Mouse (Mus musculus): ENCODE measurements around the gene Def6. TPM values are rescaled to one million over a fixed set of nuclear protein-coding genes. Genes with fewer than 3 reads are reported as not detected.
"Not testable (repeated sequence)": the region's sequence is repeated elsewhere in the genome, so short reads cannot be mapped to it uniquely, and the experiment has no call there.

The Def6 gene
- polyA plus RNA-seq, 1 experiment from 2014 or later, result 4.9 TPM

DNA sequence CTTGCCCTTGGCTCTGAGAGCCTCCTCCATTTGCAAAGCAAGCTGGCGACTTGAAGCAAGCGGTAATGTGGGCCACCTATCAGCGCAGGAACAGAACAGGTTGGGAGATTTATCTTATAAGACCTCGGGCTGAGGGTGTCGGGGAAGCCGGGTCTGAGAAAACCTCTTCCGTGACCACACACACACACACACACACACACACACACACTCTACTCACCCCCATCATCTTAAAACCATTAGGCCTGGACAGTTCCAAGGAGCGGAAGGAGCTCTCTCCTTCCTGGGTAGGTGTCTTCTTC lies 685 bp downstream of the Def6 start:
- Histone ChIP-seq H3K36me3 (peaks cover 10% of the 10 kb centered on the region), H3K9ac (no peak overlapping the region), H3K4me3 (peak overlapping the region; percentile 35; the same call in 1 of the 2 replicates), H3K9me3 (replicated peaks) (no peaks in the 10 kb centered on the region), H3K4me1 (replicated peaks) (peaks cover 16% of the 10 kb centered on the region), H3K27ac (ENCODE audit: poor library complexity, severe bottlenecking) (no peak overlapping the region), H3K4me2 (peak overlapping the region; percentile 66), H3K27me3 (replicated peaks) (no peaks in the 10 kb centered on the region)
- ATAC-seq (ENCODE audit: insufficient number of reproducible peaks, low FRiP score), result no peak
- 60% methylated on average over 8 of the region's 8 CpGs for WGBS

GRCm38 (mm10) chr17:28209457-28210110 lies 2.0 kb downstream of the Def6 start:
- H3K9me3 ChIP-seq (replicated peaks), result no peaks in the 10 kb centered on the region
- no peaks in the 10 kb centered on the region for H3K27me3 ChIP-seq (replicated peaks)
- 60% methylated on average over 4 of the region's 4 CpGs for WGBS
- H3K4me1 ChIP-seq (replicated peaks), result peaks cover 16% of the 10 kb centered on the region
- H3K4me3 ChIP-seq, result no peak overlapping the region
- no peak overlapping the region for H3K4me2 ChIP-seq
- ATAC-seq (ENCODE audit: insufficient number of reproducible peaks, low FRiP score), result no peak
- H3K27ac ChIP-seq (ENCODE audit: poor library complexity, severe bottlenecking), result no peak overlapping the region
- H3K9ac ChIP-seq, result no peak overlapping the region
- peaks cover 9% of the 10 kb centered on the region; the same call in 1 of the 2 replicates for H3K36me3 ChIP-seq

DNA sequence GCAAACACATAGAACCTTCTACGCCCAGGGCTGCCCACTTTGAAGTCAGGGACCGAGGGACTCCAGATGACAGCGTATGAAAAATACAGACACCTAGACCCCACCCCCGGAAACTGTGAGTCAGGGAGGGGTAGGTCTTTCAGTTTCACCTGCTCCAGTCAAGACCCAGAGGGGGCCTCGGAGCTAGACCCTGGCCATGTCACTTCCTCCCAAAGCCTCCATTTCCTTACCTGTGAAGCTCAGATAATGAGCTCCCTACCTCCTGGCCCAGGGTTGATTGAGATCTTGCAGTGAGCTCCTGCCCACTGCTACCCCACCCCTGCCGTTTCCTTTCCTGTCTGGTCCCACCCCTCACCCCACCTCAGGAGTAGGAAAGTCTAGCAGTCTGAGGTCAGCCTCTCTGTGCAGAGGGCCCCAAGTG lies 4.4 kb downstream of the Def6 start:
- 60% methylated on average over 6 of the region's 6 CpGs for WGBS
- H3K4me1 ChIP-seq (replicated peaks), result peaks cover 14% of the 10 kb centered on the region
- no peak overlapping the region for H3K27ac ChIP-seq (ENCODE audit: poor library complexity, severe bottlenecking)
- ATAC-seq (ENCODE audit: insufficient number of reproducible peaks, low FRiP score), result no peak
- H3K4me3 ChIP-seq, result no peak overlapping the region
- no peaks in the 10 kb centered on the region for H3K9me3 ChIP-seq (replicated peaks)
- no peaks in the 10 kb centered on the region for H3K36me3 ChIP-seq
- H3K9ac ChIP-seq, result no peak overlapping the region
- no peak overlapping the region for H3K4me2 ChIP-seq
- peaks cover 8% of the 10 kb centered on the region for H3K27me3 ChIP-seq (replicated peaks)

DNA sequence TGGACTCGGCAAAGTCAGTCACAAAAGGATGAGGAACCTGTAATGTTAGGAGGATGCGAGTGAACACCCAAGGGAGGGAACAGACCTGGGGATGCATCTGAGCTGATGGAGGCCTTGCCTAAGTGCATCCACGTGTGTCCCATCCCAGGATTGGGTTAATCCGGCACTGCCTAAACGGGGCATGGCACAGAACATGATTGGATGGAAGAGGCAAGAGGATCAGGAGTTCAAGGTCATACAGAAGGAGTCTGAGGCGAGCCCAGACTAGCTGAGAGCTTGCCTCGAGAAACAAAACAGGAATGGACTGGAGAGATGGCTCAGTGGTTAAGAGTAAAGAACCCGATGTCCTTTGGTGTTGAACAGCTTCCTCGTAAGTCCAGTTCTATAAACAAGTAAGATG lies 4.8 kb downstream of the Def6 start:
- Histone ChIP-seq H3K27me3 (replicated peaks) (peaks cover 13% of the 10 kb centered on the region), H3K4me1 (replicated peaks) (peaks cover 9% of the 10 kb centered on the region), H3K27ac (ENCODE audit: poor library complexity, severe bottlenecking) (no peak overlapping the region), H3K36me3 (no peaks in the 10 kb centered on the region), H3K9ac (no peak overlapping the region), H3K4me2 (no peak overlapping the region), H3K4me3 (no peak overlapping the region), H3K9me3 (replicated peaks) (no peaks in the 10 kb centered on the region)
- no peak for ATAC-seq (ENCODE audit: insufficient number of reproducible peaks, low FRiP score)
- WGBS, result 64% methylated on average over 9 of the region's 9 CpGs

DNA sequence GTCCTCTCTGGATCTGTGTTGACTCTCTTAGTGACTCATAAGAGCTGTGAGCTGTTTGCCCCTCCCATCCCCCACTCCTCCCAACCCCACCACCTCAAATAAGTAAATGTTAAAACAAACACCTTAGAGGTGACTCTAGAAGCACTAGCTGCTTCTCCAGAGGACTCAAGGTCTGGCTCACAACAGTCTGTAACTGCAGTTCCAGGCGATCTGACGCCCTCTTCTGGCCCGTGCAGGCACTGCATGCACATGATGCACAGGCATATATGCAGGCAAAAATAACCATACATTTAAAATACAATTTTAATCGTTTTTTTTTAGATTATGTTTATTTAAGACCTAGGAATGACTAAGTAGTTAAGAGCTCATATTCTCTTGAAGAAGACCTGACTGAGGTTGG lies 5.7 kb downstream of the Def6 start:
- no peaks in the 10 kb centered on the region for H3K9me3 ChIP-seq (replicated peaks)
- no peak for ATAC-seq (ENCODE audit: insufficient number of reproducible peaks, low FRiP score)
- 20% methylated on average over 4 of the region's 4 CpGs for WGBS

GRCm38 (mm10) chr17:28216791-28217190 lies 9.2 kb downstream of the Def6 start:
- Histone ChIP-seq H3K36me3 (no peaks in the 10 kb centered on the region), H3K4me2 (no peak overlapping the region), H3K27ac (ENCODE audit: poor library complexity, severe bottlenecking) (no peak overlapping the region), H3K9me3 (replicated peaks) (no peaks in the 10 kb centered on the region), H3K27me3 (replicated peaks) (peaks cover 24% of the 10 kb centered on the region), H3K4me3 (no peak overlapping the region), H3K4me1 (replicated peaks) (peaks cover 13% of the 10 kb centered on the region), H3K9ac (no peak overlapping the region)
- no peak for ATAC-seq (ENCODE audit: insufficient number of reproducible peaks, low FRiP score)
- WGBS, result 82% methylated on average over 9 of the region's 9 CpGs

More for the DNA sequence above, 5.7 kb downstream of the Def6 start:
- Histone ChIP-seq H3K9ac (no peak overlapping the region), H3K4me2 (no peak overlapping the region), H3K36me3 (no peaks in the 10 kb centered on the region), H3K4me1 (replicated peaks) (peaks cover 10% of the 10 kb centered on the region), H3K4me3 (no peak overlapping the region), H3K27me3 (replicated peaks) (peaks cover 16% of the 10 kb centered on the region), H3K27ac (ENCODE audit: poor library complexity, severe bottlenecking) (no peak overlapping the region)

DNA sequence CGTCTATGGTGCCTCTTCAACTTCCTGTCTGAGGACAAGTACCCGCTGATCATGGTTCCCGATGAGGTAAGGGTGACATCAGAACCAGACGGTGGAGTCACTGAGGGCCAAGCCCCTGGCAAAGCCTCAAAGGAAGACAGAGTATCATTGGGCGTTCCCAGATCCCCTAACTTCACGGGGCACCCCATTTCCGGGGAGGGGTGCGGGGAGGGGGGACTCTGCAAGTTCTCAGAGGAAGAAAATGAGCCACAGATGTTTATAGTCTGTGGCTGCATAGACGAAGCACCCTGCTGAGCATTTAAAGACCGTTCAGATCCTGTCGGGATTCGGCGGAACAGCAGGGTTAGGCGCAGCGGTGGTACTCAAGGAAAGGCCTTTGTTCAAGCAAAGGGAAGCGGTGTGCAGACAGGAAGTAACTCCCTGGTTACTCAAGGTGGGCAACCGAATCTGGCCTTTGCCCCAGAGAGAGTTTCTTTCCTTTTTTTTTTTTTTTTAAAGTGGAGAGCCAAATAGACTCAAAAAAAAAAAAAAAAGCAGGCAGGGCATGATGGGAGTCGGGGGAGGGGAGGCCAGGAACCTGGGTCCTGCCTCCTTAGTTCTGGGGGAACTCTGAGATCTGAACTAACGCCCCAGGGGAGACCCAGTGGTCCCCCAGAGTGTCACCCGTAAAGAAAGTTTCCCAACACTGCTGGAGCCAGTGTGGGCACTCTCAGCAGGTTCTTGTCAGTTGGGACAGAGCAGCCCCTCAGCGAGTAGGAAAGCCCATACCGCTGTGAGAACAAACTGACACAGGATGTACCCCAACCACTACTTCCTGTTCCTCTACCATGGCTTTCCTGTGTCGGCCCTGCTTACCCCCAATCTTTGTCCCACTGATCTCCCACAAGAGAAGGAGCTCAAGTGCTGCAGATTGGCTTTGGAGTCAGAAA lies 10.4 kb downstream of the Def6 start:
- H3K27me3 ChIP-seq (replicated peaks), result peaks cover 24% of the 10 kb centered on the region
- peak overlapping the region; percentile 41 for H3K4me2 ChIP-seq
- H3K4me1 ChIP-seq (replicated peaks), result peaks cover 12% of the 10 kb centered on the region
- no peak overlapping the region for H3K27ac ChIP-seq (ENCODE audit: poor library complexity, severe bottlenecking)
- H3K36me3 ChIP-seq, result no peaks in the 10 kb centered on the region
- H3K9me3 ChIP-seq (replicated peaks), result no peaks in the 10 kb centered on the region
- WGBS, result 19% methylated on average over 23 of the region's 23 CpGs
- H3K9ac ChIP-seq, result no peak overlapping the region
- no peak overlapping the region; the same call in 1 of the 2 replicates for H3K4me3 ChIP-seq
- no peak for ATAC-seq (ENCODE audit: insufficient number of reproducible peaks, low FRiP score)

DNA sequence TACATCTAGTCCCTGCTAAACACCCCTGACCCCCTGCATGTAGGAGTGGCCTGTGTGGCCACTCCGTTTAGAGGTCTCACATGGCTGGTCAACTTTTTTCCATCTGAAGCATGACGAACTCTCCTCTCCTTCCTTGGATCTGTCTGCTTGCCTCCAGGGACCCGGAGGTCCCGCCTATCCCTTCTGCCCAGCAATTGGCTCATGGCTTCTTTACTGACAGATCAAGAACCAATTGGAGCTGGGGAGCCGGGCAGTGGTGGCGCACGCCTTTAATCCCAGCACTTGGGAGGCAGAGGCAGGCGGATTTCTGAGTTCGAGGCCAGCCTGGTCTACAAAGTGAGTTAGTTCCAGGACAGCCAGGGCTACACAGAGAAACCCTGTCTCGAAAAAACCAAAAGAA lies 14.9 kb downstream of the Def6 start:
- not testable (repeated sequence) for H3K9me3 ChIP-seq (replicated peaks); ATAC-seq (ENCODE audit: insufficient number of reproducible peaks, low FRiP score); H3K9ac ChIP-seq; H3K36me3 ChIP-seq; H3K4me3 ChIP-seq; H3K4me2 ChIP-seq; H3K27ac ChIP-seq (ENCODE audit: poor library complexity, severe bottlenecking)
- 85% methylated on average over 10 of the region's 10 CpGs for WGBS
- peaks cover 32% of the 10 kb centered on the region for H3K4me1 ChIP-seq (replicated peaks)
- H3K27me3 ChIP-seq (replicated peaks), result peaks cover 17% of the 10 kb centered on the region; the same call in 1 of the 2 replicates

DNA sequence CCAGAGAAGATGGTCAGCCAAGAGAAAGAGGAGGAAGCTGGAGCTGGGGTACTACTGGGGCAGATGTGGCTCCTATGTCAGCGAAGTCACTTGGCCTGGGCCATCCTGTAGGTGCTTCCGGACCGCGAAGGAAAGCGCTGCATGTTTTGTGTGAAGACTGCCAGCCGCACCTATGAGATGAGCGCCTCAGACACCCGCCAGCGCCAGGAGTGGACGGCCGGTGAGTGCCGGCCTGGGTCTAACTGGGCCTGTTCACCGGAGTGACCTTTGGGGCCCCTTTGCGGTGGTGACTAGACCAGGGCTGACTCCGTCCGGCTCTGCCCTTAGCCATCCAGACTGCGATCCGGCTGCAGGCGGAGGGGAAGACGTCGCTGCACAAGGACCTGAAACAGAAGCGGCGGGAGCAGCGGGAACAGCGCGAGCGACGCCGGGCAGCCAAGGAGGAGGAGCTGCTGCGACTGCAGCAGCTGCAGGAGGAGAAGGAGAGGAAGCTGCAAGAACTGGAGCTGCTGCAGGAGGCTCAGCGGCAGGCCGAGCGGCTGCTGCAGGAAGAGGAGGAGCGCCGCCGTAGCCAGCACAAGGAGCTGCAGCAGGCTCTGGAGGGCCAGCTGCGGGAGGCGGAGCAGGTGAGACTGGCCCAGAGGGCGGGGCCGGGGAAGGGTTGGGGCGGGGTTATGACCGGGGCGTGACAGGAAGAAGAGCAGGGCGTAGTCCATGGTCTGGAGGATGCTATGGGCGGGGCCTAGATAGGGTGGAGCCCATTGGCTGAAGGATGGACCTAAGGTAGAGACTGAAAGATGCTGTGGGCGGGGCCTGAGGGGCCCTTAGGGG lies 16.2 kb downstream of the Def6 start:
- H3K9ac ChIP-seq, result peak overlapping the region; percentile 80
- H3K27ac ChIP-seq (ENCODE audit: poor library complexity, severe bottlenecking), result peak overlapping the region; percentile 62; the same call in 1 of the 2 replicates
- 2% methylated on average over 46 of the region's 46 CpGs for WGBS
- H3K4me3 ChIP-seq, result peak overlapping the region; percentile 59
- H3K4me1 ChIP-seq (replicated peaks), result peaks cover 23% of the 10 kb centered on the region
- peak; percentile 95 for ATAC-seq (ENCODE audit: insufficient number of reproducible peaks, low FRiP score)
- 0 out of 2 replicates have a peak, but pooled peaks cover 11% of the 10 kb centered on the region for H3K27me3 ChIP-seq (replicated peaks)
- H3K4me2 ChIP-seq, result peak overlapping the region; percentile 99
- no peaks in the 10 kb centered on the region for H3K9me3 ChIP-seq (replicated peaks)
- no peaks in the 10 kb centered on the region for H3K36me3 ChIP-seq

DNA sequence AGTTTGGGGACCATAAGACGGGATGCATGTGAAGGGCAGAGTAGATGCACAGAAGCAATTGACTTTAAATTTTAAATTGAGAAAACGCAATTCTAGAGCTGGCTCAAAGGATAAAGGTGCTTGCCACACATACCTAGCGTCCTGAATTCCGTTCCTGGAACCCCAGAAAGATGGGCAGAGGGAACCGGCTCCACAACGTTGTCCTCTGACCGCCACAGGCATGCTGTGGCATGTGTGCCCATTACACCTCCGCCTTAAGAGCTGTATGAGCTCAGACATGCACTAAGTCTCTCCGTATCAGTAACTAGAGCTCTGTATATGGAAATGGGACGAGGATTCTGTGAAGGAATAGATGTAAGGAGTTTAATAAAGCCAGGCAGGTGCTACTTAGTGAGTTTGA lies 17.0 kb downstream of the Def6 start:
- no peak overlapping the region for H3K9ac ChIP-seq
- H3K9me3 ChIP-seq (replicated peaks), result no peaks in the 10 kb centered on the region
- no peak overlapping the region for H3K4me2 ChIP-seq
- no peak overlapping the region for H3K4me3 ChIP-seq
- peaks cover 23% of the 10 kb centered on the region for H3K4me1 ChIP-seq (replicated peaks)
- H3K27ac ChIP-seq (ENCODE audit: poor library complexity, severe bottlenecking), result no peak overlapping the region
- WGBS, result 85% methylated on average over 10 of the region's 10 CpGs
- peaks cover 15% of the 10 kb centered on the region; the same call in 1 of the 2 replicates for H3K27me3 ChIP-seq (replicated peaks)
- no peaks in the 10 kb centered on the region for H3K36me3 ChIP-seq
- no peak for ATAC-seq (ENCODE audit: insufficient number of reproducible peaks, low FRiP score)

- H3K27ac ChIP-seq (ENCODE audit: poor library complexity, severe bottlenecking), result no peak overlapping the region
- H3K9me3 ChIP-seq (replicated peaks), result no peaks in the 10 kb centered on the region
- WGBS, result under 1% methylated on average over 21 of the region's 21 CpGs
- H3K4me1 ChIP-seq (replicated peaks), result peaks cover 23% of the 10 kb centered on the region
- H3K36me3 ChIP-seq, result no peaks in the 10 kb centered on the region
- peaks cover 14% of the 10 kb centered on the region; the same call in 1 of the 2 replicates for H3K27me3 ChIP-seq (replicated peaks)
- peak overlapping the region; percentile 63 for H3K9ac ChIP-seq
- peak overlapping the region; percentile 30 for H3K4me3 ChIP-seq
- ATAC-seq (ENCODE audit: insufficient number of reproducible peaks, low FRiP score), result peak; percentile 24
- H3K4me2 ChIP-seq, result peak overlapping the region; percentile 67
These were observed 18.4 kb downstream of the Def6 start for GRCm38 (mm10) chr17:28226014-28226413.

All from heart, embryonic 12.5 days (tissue).